Mouse (Mus musculus) hematopoietic stem cell, adult 5-6 weeks (primary cell): ENCODE results near the gene Dusp23. TPM values are rescaled to one million over a fixed set of nuclear protein-coding genes. Genes with fewer than 3 reads are reported as not detected.
A peak's percentile ranks its signal among the peaks of the same experiment; 100 is the strongest.

Source experiments
- ATAC-seq, 2 experiments: fragments of 125-278 bp in 1 of 2; replicated peaks in 1 of 2; 2 replicates each; pipeline ENCODE4 v1.8.0; 2016 to 2017; ENCODE audit warnings: inconsistent platforms in 2 of 2, mild to moderate bottlenecking in 2 of 2, moderate number of reproducible peaks in 2 of 2, low read depth in 1 of 2, moderate TSS enrichment in 1 of 2; ENCODE audit not compliant: low FRiP score in 2 of 2, poor library complexity in 2 of 2, severe bottlenecking in 2 of 2, insufficient read depth in 1 of 2, low TSS enrichment in 1 of 2
- total RNA-seq: library from RNA; stranded (forward); fragments of 172-1452, 232-1000 nt; gene quantifications from 2 replicates; pipeline ENCODE4 v1.2.3, GENCODE M21; 2017

The Dusp23 gene
- total RNA-seq, result 0.79 and 2.1 TPM in 2 replicates

DNA sequence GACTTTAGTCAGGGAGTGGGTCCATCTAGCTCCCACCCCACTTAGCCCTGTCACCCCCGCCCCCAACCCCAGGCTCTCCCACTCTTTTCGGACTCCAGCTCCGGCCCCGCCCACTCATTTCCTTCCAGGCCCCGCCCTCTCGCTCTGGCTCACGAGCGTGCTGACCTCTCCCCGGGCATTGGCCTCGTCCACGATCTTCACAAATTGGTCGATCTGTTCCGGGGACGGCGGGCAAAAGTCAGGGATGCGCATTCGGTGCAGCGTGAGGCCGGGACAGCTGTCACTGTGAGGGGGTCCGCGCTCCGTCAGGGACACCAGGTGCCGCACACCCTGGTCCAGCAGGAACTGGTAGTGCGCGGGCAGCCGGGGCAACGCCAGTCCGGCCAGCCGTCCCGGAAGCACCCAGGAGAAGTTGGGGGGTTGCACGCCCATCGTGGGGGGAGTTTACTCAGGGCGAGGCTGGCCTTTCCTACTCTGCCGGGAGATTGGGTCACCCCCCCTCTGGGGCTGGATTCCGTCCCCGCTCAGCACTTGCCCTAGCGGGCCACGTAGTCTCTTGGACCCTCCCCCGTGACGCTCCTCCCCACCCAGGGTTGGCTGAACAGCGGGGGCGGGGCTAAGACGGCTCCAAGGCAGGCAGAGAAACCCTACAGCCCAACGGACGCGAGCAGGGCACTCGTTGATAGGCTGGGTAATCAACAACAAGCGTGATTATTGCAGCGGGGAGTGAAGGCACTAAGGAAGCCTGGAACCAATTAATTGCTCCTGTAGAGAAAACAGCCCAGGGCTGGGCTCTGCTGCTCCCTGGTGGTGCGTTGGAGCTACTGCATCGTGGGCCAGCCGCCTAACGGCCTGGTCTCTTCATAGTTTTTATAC lies at the start of gene Dusp23:
Gene Dusp23 (minus strand): TSS at position 512 of the 876 bp plus-strand sequence.
- ATAC-seq, result peak; percentile 97 to 98

DNA sequence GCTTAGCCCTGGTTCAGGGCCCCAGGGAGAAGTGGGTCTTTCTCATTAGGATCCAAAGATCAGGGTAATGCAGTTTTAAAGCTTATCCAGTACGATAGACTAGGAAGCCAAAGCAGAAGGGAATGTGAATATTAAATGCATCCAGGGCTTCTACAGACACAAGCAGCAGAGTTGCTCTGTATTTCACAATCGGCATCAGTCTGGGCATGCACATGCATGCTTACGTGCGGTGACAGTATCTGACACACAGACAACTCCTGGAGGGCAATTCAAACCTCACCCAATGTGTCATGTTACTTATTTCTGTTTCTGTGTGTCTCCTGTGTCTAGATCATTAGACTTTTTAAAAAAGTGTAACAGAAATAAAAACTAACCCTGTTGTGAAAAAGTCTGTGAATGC lies 48.0 kb upstream of the Dusp23 start:
- no peak for ATAC-seq

DNA sequence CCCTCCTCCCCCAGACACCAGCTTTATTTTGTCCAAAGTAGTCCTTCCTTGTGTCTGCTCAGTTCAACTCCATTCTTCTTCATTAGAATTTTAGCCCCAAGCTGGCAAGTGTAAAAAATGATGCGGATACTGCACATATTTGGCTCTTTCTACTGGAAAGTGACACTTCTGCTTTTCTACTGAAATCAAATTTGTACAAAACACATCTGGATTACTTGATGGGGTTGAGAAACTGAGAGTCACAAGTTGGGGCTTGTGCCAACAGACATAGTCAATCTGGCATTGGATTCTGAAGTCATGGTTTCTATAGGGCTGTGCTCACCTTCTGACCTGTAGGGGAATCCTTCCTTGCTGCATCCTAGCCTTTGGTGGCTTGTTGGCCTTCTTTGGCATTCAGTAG lies 38.0 kb upstream of the Dusp23 start:
- ATAC-seq, result no peak

DNA sequence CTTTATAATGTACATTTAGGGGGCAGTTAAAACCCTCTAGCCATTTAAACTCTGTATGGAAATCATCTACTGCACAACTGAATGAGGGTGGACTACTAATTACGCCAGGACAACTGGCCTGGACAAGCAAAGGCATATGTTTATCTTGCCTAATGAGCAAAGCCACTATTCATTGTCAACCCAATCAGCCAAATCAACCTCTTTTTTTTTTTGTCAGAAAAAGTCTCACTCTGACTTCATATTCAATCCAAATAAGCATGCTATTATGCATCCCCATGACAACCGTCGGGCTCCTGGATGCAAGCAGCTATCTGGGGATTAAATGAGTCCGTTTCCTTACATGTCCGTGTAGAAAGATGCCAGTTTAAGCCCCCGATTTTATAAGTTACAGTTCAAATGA lies 34.8 kb upstream of the Dusp23 start:
- ATAC-seq, result no peak

DNA sequence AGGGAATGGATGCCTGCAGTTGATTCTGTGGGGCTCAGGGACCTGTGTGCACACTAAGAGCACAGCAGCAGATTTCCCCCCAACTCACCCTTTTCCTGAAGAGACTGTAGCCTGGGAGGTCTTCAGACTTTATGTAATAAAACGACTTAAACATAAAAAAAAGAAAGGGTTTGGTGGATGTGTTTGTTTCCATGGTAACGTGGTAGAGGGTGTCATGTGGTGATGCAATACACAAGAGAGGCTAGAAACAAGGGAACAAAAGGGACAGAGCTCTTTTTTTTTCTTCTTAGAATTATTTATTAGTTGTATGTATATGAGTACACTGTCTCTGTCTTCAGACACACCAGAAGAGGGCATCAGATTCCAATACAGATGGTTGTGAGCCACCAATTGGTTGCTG lies 32.7 kb upstream of the Dusp23 start:
- ATAC-seq, result no peak

DNA sequence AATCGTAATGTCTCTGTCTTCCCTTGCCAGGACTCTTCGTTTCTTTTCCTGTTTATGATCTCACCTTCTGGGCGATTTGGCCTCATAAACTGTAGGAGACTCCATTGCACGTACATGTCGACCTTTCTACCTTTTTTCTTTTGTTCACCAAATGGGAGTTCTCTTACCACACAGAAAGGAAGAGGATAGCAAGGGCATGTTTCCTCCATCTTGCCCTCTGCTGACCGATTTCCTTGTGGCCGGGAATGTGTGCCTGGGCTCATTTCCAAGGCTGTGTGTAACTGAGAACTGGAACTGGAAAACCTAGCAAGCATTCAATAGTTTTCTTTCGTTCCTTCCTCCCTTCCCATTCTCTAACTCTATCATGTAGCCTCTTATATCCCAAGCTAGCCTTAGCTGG lies 26.9 kb upstream of the Dusp23 start:
- no peak for ATAC-seq

DNA sequence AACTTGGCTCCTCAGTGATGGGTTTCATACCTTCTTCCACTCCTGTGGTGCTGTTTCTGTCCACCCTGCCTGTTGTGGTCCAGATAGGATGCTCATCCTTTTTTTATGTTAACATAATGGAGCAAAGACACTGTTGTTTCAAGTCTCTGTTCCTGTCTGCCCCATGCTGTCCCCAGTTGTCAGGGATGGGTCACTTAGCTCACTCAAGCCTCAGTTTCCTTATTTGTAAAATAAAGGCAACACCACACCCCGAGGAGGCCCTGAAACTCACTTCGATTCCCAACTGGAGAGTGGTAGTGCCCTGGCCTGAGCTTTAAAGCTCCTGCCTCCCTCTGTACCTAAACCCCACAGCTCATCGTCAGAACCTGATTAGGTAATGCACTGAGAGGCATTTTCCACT lies 24.5 kb upstream of the Dusp23 start:
- ATAC-seq, result no peak

DNA sequence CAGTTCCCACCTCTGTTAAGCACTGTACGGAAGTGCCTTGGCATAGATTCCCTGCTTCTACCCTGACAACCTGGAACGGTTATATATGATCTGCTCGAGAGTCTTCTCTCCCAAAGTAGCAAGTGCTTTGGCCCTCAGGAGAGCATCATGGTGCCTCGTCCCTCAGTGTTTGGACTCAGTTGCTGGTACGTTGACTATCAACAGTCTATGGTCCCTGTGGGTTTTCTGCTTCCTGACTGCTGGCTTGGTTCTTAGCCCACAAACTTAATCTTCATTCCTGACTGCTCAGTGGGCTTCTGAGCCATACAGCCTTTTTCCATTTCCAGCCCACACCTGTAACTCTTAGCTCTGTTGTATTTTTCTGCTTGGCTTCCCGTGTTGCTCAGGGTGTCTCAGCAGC lies 21.1 kb upstream of the Dusp23 start:
- ATAC-seq, result peak; percentile 31 to 54; a peak in 3 of 4 replicates

DNA sequence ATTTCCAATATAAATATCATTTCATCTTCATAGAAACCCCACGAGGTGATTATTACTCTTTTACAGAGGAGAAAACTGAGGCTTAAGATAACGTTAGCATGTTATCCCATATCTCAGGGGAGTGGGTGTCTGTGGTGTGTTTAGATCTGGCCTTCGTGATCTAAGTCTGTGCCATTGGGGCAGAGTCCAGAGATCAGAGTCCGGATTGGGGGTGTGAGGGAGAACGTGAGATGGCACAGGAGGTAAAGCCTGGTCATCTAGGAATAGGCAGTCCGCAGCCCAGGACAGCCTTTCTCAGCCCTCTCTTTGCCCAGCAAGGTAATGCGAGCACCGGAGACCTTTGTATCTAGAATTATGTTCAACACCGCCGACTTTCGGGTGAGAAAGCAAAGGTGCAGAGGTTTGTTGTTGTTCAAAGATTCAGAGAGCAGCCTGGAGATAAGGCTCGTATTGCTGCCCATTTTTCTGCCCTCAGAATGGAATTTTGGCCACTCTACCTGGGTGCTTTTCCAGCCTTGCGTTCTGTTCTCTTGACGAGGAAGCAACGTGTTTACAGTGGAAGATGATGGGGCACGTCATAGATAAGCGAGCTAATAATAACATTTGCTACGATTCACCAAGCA lies 19.4 kb upstream of the Dusp23 start:
- no peak for ATAC-seq

DNA sequence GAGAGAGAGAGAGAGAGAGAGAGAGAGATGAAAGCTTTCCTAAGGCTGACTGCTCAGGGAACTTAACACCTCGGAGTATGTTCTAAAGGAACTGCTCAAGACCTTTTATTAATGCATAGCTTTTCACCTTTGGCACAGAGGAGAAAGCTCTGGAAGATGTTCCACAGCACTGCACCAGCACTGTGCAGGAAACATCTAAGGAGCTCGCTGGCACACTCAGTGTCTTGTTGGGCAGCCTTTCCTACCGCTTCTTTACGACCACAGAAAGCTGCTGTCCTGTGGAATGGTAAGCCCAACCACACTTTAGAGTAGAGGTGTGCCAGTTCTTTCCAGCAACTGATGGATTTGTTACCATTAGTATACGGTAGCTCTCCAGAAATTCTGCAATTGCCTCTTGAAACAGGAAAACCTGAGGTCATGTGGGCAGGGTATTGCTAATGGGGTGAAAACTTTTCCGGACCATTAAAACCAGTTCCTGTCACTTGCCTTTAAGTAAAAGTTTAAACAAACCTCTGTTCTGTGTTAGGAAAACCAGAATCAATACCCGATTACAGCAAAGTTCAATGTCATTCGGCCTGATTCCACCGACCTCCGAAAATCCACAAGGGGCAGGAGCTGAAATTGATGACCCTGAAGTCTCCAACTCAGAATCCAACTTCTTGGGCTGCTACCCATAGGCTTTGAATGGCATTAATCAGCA lies 18.7 kb upstream of the Dusp23 start:
- ATAC-seq, result no peak

DNA sequence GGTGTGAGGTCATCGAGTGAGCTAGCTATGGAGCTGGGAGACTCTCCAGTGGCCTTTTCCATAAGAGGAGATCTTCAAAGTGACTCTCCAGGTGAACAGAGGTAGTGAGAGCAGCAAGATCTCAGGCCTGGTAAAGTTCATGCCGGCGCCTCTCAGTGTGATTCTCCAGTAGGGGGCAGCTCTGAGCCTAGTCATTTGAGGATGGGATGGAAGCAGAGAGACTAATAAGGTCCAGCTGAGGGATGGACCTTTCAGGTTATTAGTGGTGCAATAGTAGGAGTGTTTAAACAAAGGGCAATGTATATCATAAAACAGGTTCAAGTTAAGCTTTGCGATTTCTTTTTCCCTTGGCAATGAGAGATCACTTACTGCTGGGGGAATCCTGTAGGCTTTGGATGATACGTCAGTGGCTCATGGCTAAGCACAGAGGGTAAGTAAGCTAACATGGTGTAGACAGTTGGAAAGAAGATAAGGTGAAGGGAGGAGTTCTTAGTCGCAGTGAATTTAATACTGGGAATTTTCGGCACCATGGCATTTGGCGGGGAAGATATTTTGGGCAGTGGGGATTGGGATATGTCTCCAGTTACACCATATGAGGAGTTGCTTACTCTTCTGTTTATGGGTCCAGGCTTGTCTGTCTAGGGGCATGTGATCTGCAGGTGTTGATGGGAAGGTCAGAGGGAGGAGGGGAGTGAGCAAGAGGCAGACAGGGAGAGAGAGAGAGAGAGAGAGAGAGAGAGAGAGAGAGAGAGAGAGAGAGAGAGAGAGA lies 17.9 kb upstream of the Dusp23 start:
- ATAC-seq, result peak in 1 of 2 experiments; percentile 43; a peak in 1 of 4 replicates

GRCm38 (mm10) chr1:172649396-172649795 lies 16.6 kb upstream of the Dusp23 start:
- no peak for ATAC-seq

DNA sequence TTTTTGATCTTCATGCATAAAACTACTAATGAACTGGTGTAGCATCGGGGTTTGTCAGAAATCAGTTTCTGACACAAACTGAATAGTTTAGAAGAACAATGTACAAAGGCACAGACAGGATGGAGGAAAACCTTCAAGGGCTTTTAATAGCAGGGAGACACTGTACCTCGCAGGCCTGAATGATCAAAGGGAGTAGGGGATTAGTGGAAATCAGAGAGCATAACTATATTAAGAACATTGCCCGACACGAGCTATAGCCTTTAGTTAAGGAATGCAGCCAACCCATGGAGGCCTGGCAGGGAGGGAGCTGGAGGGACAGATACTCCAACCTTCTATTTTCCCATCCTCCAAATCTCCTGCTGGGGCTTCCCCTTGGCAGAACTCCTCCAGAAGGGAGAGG lies 14.5 kb upstream of the Dusp23 start:
- ATAC-seq, result no peak

DNA sequence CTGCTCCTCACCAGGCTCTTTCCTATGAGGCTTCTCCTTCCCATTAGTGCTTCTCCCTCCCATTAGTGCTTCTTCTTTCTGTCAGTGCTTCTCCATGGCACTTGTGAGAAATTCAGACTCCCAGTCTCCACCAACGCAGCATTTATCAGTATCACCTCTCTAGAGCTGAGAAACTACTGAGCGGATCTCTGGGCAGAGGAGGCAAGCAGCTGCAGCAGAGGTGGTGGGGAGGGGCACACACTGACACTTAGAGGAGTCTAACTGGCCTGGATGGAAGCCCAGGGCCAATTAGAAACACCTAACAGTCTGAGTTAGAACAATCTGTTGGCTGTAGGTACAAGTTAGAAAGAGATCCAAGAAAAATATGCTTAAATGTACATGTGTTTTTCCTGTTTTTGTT lies 6.0 kb upstream of the Dusp23 start:
- no peak for ATAC-seq

- ATAC-seq, result no peak
Observed at GRCm38 (mm10) chr1:172637801-172638200, 5.0 kb upstream of the Dusp23 start.

DNA sequence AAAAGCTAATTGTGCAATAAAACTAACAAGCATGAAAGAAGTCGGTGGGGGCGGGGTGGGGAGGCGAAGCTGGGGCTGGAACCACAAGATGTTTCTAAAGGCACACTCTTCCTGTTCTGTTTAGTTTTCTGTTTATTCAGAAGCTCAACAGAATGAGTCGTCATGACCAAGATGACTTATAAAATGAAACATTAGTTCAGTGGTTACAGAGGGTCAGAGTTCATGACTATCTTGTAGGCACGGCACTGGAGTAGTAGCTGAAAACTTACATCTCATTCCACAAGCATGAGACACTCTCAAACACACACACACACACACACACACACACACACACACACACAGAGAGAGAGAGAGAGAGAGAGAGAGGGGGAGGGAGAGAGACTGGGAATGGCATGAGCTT lies 3.5 kb upstream of the Dusp23 start:
- no peak for ATAC-seq

DNA sequence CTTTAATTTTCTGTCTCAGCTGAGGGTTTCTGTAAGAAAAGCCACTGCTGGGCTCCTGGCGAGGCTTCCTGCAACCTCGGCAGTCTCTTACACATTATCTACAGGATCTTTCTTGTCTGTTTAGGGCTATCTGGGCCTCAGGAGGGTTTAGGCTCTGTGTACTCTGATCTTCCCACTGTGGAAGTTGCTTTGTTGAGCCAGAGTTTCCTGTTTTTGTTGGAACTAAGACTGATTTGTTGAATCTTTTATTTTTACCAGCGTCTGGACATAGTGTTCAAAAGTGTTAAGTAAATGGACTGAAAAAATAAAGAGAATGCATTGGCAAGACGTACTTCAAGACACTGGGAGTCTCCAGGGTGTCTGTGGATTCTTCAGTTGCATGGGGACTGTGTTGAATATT lies 2.5 kb upstream of the Dusp23 start:
- ATAC-seq, result no peak

- no peak for ATAC-seq
Observed at GRCm38 (mm10) chr1:172634136-172634535, 1.4 kb upstream of the Dusp23 start.
